Mouse (Mus musculus): ENCODE measurements around the gene Lpar2.
A peak's percentile ranks its signal among the peaks of the same experiment; 100 is the strongest.

Lpar2 gene

GRCm38 (mm10) chr8:69822386-69823191, at the start of gene Lpar2:
Gene Lpar2 (plus strand): TSS chr8:69822429.
- DNase-seq (ENCODE audit: low spot score in 2 of 2), result peak; percentile 44 to 54

DNA sequence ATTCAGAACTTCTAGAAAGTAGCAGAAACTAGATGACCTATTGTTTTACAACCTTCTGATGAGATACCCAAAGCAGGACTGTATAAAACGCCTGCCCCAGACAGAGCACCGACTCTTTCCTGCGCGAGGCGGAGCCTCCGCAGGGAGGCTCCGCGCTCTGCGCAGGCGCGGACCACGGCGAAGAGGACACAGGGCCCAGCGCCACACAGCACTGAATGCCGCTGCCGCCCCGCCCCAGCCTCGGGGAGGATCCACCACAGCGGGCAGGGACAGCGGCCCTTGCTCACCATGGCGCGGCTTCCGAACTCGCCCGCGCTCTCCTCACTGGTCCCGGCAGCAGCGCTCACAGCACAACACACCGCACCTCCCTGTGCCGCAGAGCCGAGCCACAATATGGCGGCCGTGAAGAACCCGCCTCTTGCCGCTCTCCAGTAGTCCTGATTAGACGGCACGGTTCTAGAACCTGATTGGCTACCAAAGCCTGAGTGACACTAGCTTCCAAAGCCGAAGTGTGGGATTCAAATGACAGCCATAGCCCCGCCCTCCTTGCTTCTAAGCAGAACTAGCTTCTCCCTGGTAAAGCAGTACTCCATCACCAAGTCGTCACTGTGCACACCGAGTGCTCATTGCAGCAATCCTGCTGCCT, 47.6 kb upstream of the Lpar2 start, which contains the start of gene Gm20422:
TSS of gene Gm20422 (minus strand) at position 384 of the 646 bp plus-strand sequence.
- DNase-seq (ENCODE audit: low spot score in 2 of 2), result peak; percentile 85 to 90

DNA sequence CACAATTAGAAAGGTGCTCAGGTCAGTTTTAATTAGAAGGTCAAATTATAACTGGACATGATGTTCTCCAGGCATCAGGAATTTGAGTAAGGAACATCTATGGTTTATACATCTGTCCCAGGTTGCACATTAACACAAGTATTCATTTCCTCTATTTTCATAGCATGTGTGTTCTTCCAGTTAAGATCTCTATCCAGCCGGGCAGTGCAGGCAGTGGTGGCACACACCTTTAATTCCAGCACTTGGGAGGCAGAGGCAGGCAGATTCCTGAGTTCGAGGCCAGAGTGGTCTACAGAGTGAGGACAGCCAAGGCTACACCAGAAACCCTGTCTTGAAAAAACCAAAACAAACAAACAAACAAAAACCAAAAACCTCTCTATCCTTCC, 47.1 kb upstream of the Lpar2 start:
- no peak for DNase-seq (ENCODE audit: low spot score in 2 of 2)

DNA sequence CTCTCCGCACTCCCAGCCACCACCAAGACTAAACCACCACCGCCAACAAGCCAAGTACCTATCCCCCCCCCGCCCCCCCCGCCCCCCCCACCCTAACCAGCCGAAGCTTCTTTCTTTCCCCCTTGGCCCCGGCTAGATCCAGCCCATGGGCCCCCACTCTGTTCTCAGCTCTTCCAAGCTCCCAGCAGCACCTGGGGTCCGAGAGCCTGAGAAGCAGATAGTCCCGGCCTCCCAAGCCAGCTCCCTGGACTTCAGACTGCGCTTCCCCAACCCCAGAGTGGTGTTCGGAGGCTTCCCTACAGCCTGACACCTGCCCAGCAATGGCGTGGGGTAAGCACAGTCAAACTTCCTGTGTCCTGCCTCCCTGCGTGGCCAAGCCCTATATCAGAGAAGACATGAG, 45.1 kb upstream of the Lpar2 start:
- no peak for DNase-seq (ENCODE audit: low spot score in 2 of 2)

DNA sequence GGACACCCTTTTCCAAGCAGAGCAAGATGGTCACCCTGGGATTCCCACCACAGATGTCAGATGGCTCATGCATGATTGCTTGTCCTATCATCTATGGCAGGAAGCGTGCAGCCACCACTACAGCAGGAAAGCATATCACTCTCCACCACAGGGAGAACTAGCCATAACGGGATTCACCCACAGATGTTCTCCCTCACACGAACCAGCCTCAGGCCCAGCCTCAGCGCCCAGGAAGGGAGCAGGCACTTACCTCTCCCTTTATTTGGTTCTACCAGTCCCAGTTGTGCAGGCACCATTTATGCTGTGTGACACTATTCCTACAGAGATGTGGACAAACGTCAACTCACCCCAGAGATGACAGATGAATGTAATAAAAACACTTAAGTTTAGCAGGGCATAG, 33.1 kb upstream of the Lpar2 start:
- DNase-seq (ENCODE audit: low spot score in 2 of 2), result no peak

- no peak for DNase-seq (ENCODE audit: low spot score in 2 of 2)
Observed at GRCm38 (mm10) chr8:69789731-69790130, 32.5 kb upstream of the Lpar2 start.

- DNase-seq (ENCODE audit: low spot score in 2 of 2), result no peak
Observed at GRCm38 (mm10) chr8:69790364-69790763, 31.9 kb upstream of the Lpar2 start.

DNA sequence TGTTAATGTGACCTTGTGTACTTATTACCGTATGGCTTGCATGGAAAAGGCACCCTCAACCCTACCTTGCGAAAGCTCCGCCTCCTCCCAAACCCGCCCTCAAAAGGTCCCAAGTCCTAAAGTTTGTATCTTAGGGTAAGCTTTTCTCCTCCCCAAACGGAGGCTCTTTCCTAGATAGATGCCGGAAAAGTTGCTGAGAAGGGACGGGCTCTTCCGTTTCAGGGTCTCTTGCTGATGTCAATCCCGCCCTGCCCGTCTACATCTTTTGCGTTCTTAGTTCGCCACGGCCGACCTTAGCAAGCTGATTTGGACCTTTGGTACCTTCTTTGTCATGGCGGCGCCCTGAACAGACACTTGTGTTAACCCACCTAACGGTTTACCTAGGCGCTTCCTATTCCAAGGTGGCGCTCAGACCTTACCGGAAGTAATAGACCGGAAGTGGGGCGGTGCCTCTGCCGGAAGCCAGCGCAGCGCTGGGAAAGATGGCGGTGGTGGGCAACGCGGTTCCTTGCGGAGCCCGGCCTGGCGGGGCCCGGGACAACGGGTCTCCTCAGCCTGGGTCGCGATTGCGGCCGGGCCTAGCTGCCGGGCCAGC, 31.4 kb upstream of the Lpar2 start, which contains the start of the genes Atp13a1 and Zfp866:
TSS of gene Atp13a1 (plus strand) at position 391 of the 595 bp plus-strand sequence.
TSS of gene Zfp866 (minus strand) at position 406 of the 595 bp plus-strand sequence.
- peak; percentile 85 to 89 for DNase-seq (ENCODE audit: low spot score in 2 of 2)

DNA sequence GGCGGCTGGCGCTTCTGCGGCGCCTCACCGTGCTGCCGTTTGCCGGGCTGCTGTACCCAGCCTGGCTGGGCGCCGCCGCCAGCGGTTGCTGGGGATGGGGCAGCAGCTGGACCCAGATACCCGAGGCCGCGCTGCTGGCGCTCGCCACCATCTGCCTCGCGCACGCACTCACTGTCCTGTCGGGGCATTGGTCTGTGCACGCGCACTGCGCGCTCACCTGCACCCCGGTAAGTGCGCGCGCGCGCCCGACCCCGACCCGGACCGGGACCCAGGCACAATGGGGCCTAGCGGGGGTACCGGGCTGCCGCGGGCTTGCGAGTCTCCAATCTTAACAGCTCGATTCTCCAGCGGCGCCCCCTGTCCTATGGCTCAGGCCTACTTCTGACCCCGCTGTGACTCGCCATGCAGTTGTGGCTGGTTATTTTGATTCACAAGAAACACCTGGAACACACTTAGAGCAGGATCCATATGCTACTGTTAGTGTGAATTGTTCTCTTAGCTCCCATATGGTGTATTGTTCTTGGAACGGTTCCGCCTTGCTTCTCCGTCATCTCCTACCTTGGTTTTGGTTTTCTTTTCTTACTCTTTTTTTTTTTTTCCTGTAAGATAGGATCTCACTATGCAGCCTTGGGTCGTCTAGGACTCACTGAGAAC, 30.7 kb upstream of the Lpar2 start:
- no peak for DNase-seq (ENCODE audit: low spot score in 2 of 2)

GRCm38 (mm10) chr8:69793666-69794065, 28.6 kb upstream of the Lpar2 start:
- DNase-seq (ENCODE audit: low spot score in 2 of 2), result no peak

DNA sequence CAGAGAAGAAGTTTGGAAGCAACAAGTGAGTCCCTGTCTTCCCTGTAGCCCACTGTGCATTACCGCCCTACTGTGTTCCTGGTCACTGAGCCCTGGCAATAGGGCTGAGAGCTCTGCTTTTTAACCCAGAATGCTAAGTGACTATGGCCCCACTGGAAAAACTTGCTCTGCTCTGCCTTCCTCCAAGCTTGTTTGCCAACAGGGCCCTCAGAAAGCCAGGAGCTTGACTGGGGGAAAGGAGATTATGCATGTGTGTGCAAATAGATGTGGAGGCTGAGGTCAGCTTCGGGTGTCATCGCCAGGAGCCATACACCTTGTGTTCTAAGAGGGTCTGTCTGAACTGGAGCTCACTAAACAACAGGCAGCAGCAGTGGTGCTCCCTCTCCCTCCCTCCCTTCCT, 28.1 kb upstream of the Lpar2 start:
- DNase-seq (ENCODE audit: low spot score in 2 of 2), result no peak

GRCm38 (mm10) chr8:69794901-69795300, 27.3 kb upstream of the Lpar2 start:
- no peak for DNase-seq (ENCODE audit: low spot score in 2 of 2)

DNA sequence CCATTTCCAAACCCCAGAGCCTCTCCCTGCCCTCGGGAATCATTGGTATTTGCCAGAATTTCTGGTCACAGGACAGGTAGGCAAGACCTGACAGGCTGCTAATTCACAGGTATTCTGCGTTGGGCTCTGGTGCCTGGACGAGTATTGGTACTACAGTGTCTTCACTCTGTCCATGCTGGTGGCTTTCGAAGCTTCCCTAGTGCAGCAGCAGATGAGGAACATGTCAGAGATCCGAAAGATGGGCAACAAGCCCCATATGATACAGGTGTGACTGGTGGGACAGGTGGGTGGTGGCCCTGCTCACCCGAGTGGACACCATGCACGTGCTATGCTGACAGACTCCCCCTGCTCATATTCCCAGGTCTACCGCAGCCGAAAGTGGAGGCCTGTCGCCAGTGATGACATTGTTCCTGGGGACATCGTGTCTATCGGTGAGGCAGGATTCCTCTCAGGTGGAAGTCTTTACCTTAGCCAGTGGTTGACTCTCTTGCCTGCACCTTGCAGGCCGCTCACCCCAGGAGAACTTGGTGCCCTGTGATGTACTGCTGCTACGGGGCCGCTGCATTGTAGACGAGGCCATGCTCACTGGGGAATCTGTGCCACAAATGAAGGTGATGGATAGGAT, 25.4 kb upstream of the Lpar2 start:
- no peak for DNase-seq (ENCODE audit: low spot score in 2 of 2)

DNA sequence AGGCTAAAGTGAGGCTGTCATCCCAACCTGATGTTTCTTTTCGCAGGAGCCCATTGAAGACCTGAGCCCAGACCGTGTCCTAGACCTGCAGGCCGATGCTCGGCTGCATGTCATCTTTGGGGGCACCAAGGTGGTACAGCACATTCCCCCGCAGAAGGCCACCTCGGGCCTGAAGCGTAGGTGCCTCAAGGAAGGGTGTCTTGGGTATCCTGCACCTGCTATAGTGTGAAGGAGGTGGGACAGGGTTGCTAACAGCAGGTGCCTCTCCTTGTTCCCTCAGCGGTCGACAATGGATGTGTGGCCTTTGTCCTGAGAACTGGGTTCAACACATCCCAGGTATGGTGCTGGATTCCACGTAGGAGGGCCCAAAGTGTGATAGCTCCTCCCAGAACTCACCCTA, 24.6 kb upstream of the Lpar2 start:
- no peak for DNase-seq (ENCODE audit: low spot score in 2 of 2)

DNA sequence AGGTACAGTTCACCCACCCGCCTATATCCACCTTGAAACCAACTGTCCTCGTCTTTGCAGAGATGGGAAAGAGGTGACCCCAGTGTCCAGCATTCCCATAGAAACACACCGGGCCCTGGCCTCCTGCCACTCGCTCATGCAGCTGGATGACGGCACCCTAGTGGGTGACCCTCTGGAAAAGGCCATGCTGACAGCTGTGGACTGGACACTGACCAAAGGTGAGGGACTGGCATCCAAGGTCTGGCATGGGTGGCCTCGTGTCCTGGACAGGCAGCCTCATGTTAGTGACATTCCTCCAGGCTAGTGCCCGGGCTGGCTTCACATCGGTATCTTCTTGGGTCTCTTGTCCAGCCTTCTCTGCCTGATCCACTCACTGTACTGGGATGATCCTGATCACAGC, 23.0 kb upstream of the Lpar2 start:
- no peak for DNase-seq (ENCODE audit: low spot score in 2 of 2)

DNA sequence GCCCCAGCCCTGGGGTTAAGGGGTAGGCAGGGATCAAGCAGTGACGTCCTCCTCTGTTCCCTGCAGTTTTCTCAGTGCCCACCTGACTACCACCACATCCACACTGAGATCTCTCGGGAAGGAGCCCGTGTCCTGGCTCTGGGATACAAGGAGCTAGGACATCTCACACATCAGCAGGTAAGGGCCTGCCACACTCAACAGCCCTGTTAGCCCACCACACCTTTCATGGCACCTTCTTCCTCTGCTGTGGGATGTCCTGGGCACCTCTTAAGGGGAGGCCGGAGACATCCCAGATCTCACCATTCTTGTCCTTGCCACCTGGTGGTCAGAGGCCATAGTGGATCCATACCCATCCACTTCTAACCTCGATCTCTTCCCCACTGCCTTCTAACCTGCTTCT, 22.3 kb upstream of the Lpar2 start:
- DNase-seq (ENCODE audit: low spot score in 2 of 2), result no peak

GRCm38 (mm10) chr8:69801796-69802195, 20.4 kb upstream of the Lpar2 start:
- no peak for DNase-seq (ENCODE audit: low spot score in 2 of 2)

DNA sequence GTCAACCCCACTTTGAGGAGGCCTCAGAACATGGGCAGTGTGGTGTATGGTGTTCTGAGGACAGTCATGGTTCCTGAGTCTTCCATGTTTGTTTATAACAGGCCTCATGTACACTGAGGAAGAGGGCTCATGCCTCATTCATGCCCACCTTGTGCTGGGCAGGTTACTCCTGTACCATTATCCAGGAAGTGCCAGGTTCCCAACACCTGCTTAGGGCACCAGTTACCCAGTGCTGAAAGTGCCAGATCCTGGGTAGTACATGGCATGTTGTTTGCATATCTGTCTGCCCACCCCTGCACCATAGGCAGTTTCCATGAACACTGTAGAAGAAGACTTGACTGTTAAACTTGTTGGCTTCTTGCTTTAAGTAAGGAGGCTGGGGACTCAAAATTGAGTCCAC, 20.0 kb upstream of the Lpar2 start:
- DNase-seq (ENCODE audit: low spot score in 2 of 2), result no peak

DNA sequence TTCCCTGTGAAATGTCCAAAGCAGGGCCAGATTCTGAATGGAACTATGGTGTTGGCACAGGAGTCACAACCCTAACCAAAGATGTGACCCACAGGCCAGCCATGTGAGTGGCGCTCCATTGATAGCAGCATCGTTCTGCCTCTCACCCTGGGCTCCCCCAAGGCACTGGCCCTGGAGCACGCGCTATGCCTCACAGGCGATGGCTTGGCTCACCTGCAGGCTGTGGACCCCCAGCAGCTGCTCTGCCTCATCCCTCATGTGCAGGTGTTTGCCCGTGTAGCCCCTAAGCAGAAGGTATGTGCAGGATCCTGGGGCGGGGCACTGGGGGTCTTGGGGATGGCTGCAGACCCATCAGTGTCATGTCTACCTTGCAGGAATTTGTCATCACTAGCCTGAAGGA, 18.9 kb upstream of the Lpar2 start:
- DNase-seq (ENCODE audit: low spot score in 2 of 2), result no peak

DNA sequence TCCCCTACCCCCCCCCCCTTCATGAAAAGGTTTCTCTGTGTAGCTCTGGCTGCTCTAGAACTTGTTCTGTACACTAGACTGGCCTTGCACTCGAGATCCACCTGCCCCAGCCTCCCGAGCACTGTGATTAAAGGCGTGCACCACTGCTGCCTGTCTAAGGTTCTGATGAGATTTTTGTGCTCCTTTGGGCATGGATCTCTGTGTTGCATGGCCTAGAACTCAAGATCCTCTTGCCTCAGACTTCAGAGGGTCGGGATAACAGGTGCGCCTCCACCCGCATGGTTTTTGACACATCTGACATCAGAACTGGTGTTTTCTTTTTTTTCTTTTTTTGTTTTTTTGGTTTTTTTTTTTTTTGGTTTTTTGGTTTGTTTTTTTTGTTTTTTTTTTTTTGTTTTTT, 17.7 kb upstream of the Lpar2 start:
- DNase-seq (ENCODE audit: low spot score in 2 of 2), result no peak

DNA sequence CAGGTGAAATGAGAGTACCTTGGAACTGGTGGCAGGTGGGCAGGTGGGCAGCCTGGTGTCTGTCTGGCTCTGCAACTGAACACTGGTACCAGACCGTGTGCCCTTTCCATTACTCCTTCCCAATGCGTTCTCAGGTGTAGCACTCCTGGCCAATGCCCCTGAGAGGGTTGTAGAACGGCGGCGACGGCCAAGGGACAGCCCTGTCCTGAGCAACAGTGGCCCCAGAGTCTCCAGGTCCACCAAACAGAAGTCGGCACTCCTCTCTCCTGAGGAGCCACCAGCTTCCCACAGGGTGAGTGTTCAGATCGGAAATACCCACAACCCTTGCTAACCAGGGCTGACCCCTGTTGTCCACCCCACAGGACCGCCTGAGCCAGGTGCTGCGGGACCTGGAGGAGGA, 17.1 kb upstream of the Lpar2 start:
- DNase-seq (ENCODE audit: low spot score in 2 of 2), result no peak

- no peak for DNase-seq (ENCODE audit: low spot score in 2 of 2)
Observed at GRCm38 (mm10) chr8:69805491-69805890, 16.7 kb upstream of the Lpar2 start.
